Mouse (Mus musculus): ENCODE data around the gene Nqo1.

- TF ChIP-seq CTCF (IDR thresholded peaks at IDR 0.05) (no peak), POLR2A (IDR thresholded peaks at IDR 0.05; ENCODE audit: insufficient read depth, low read depth, low read length) (no peak), EP300 (IDR thresholded peaks at IDR 0.05; ENCODE audit: insufficient read depth, low read depth, low read length) (no peak)
These were observed 21.3 kb downstream of the Nqo1 start for GRCm38 (mm10) chr8:107381666-107382065.

Measured in heart, adult 2 months (tissue).